Mouse (Mus musculus) lung, adult 2 months (tissue): ENCODE results near the gene Flywch1. TPM values are rescaled to one million over a fixed set of nuclear protein-coding genes. Genes with fewer than 3 reads are reported as not detected.
A peak's percentile ranks its signal among the peaks of the same experiment; 100 is the strongest.

Experiments
- DNase-seq: peaks from one replicate; pipeline ENCODE4 v3.0.0; 2022
- H3K4me1 ChIP-seq: fragments of 200-500 bp; 2 replicates; pipeline ENCODE4 v1.6.1; 2011; ENCODE audit warnings: low read length; ENCODE audit not compliant: control insufficient read depth, insufficient read depth
- H3K4me3 ChIP-seq: fragments of 200-500 bp; replicated peaks from 2 replicates; pipeline ENCODE3; 2011; ENCODE audit warnings: low read depth, mild to moderate bottlenecking, control low read depth, low read length; ENCODE audit errors: extremely low read depth
- CTCF ChIP-seq: fragments of 200-500 bp; IDR thresholded peaks from 2 replicates; pipeline ENCODE4 v1.5.1; 2011; ENCODE audit warnings: mild to moderate bottlenecking, low read length, control low read depth; ENCODE audit not compliant: insufficient read depth
- POLR2A ChIP-seq: fragments of 200-500 bp; IDR thresholded peaks from 2 replicates; pipeline ENCODE4 v1.6.1; 2011; ENCODE audit warnings: low read depth, mild to moderate bottlenecking, control low read depth, low read length, borderline replicate concordance; ENCODE audit errors: extremely low read depth
- WGBS: fragments of 180-500 bp; shearing (Covaris S2); methylation state at CpG from one replicate; pipeline ENCODE4 v1.1.7; 2018; 5-methylcytosine and 5-hydroxymethylcytosine counted together
- polyA plus RNA-seq: library from polyadenylated mRNA; depleted of rRNA; stranded (reverse); fragments of >200 nt; gene quantifications from 2 replicates; pipeline ENCODE4 v1.2.3, GENCODE M21; 2012; rRNA removed

The Flywch1 gene
- polyA plus RNA-seq, 1 experiment: 39.1 TPM

- no peak for TF ChIP-seq CTCF
- no peak for TF ChIP-seq POLR2A
- Histone ChIP-seq H3K4me3 (no peak overlapping the region), H3K4me1 (peaks cover 3% of the 10 kb centered on the region; the same call in 1 of the 2 replicates)
- 41% methylated on average over 4 of the region's 4 CpGs for WGBS
- no peak for DNase-seq
These were observed 45.9 kb downstream of the Flywch1 start for GRCm38 (mm10) chr17:23725477-23725876.

DNA sequence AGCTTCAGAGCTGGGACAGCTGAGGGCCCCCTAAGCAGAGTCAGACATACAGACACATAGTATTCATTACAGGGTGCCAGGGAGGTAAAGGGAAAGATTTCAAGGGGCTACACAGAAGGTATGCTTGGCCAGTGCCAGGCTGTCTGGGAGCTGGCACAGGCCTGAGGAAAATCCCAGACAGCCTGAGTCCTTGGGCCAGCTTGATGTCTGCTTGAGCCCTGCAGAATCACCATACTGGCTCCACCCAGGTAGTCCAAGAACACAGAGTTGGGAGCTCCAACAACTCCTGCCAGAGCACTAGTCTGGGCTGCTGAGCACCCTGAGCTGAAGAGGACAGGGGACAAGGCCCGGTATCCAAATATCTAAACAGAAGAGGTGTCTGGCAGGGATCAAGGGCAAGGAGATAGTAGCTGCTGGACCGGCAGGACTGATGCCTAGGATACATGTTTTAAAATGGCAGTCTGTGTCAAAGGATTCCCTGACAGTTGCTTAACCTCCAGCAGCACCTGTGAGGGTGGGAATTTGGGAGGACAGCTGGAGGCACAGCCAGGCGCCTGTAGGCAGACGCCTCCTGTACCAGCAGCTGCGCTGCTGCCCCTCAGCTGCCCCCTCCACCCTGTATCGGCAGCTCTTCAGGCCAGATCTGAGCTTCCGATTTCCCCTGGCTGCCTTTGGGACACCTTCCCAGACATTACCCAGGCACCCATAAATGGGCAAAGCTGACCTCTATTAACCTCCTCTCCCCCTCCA, 48.9 kb downstream of the Flywch1 start, which contains the start of gene 1520401A03Rik:
Gene 1520401A03Rik, minus strand, starts transcription at position 408 of the 750 bp plus-strand sequence.
- DNase-seq: no peak
- no peak for TF ChIP-seq CTCF
- no peak for TF ChIP-seq POLR2A
- 70% methylated on average over 7 of the region's 7 CpGs for WGBS
- Histone ChIP-seq H3K4me3 (no peak within 1 kb of the TSS), H3K4me1 (peaks cover 3% of the 10 kb centered on the region; the same call in 1 of the 2 replicates)

GRCm38 (mm10) chr17:23721886-23722285, 49.5 kb downstream of the Flywch1 start:
- no peak overlapping the region for H3K4me3 ChIP-seq
- peaks cover 2% of the 10 kb centered on the region; the same call in 1 of the 2 replicates for H3K4me1 ChIP-seq
- 89% methylated on average over 2 of the region's 2 CpGs for WGBS
- TF ChIP-seq CTCF: no peak
- no peak for TF ChIP-seq POLR2A
- DNase-seq: no peak

DNA sequence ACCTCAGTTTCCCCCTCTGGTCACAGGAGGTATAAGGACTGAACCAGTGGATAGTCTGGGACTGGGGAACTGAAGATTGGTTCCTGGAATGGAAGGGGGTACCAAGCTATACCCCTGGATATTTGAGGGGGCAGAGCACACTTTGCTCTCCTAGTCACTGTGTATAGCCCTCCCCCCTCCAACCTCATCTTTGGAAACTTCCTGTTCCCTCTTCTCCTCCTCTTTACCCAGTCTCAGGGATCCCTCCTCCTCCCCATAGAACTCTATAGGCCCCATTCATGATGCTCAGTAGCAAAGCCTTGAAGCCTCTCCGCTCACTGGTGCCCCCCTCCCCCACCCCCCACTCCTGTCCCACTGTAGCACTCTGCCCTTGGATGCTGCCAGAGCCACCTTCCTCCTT, 51.9 kb downstream of the Flywch1 start:
- Histone ChIP-seq H3K4me1 (no peaks in the 10 kb centered on the region), H3K4me3 (no peak overlapping the region)
- TF ChIP-seq CTCF: no peak
- TF ChIP-seq POLR2A: no peak
- 33% methylated on average over 1 of the region's 1 CpGs for WGBS
- DNase-seq: no peak

DNA sequence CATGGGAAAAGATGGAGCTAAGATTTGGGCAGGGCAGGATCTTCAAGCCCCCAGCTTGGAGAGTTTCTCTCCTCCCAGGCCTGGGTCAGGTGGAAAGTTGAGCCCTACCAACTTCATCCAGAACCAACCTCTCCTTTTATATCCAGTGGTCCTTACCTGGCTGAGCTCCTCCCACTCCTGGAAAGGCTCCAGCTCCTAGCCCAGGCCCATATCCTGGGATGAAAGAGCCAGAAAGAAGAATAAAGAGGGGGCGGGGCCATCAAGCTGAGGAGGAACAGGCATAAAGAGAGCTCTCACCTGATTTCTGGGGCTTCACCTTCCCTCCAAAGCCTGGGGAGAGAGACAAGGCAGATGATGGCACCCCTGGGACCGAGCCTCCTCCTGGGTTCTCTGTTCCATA, 54.4 kb downstream of the Flywch1 start:
- 42% methylated on average over 2 of the region's 2 CpGs for WGBS
- H3K4me1 ChIP-seq: no peaks in the 10 kb centered on the region
- H3K4me3 ChIP-seq: no peak overlapping the region
- no peak for DNase-seq
- TF ChIP-seq POLR2A: no peak

DNA sequence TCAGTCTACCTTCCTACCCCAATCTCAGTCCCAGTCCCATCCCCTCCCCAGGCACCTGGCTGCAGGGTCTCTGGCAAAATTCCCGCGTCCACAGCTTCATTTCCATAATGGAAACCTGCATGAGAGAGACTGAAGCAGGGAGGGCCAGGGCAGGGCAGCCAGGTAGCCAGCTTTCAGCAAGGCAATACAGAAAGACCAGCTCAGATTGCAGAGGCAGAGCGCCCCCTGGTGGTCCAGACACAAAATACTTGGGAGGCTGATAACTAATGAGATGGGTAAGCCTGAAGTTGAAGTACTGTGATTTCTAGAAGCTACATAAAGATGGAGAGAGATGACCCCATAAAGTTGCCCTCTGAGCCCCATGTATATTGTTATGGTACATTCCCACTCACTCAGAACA, 65.2 kb downstream of the Flywch1 start:
- Histone ChIP-seq H3K4me1 (no peaks in the 10 kb centered on the region), H3K4me3 (no peak overlapping the region)
- no peak for TF ChIP-seq POLR2A
- TF ChIP-seq CTCF: peak; percentile 84
- DNase-seq: peak; percentile 75
- 0% methylated on average over 3 of the region's 3 CpGs for WGBS

- WGBS: 80% methylated on average over 5 of the region's 7 CpGs
These were observed 65.8 kb downstream of the Flywch1 start for GRCm38 (mm10) chr17:23705525-23706104.

DNA sequence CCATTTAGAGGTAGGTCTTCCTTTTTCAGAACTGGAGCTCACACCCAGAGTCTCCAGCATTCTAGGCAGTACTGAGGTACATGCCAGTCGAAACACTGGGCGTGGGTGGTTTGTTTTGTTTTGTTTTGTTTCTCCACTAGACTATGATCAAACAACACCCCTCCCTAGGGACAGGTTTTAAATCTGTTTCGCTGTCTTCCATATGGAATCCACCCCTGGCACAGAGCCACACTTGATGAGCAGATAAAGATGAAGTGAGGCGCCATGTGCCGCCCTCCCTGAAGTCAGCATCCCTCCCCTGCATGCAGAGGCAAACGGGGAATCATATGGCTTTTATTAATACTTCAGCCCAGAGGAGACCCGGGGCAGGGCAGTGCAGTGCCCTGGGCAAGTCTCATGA, 66.7 kb downstream of the Flywch1 start:
- TF ChIP-seq POLR2A (no peak), CTCF (no peak)
- Histone ChIP-seq H3K4me1 (no peaks in the 10 kb centered on the region), H3K4me3 (no peak overlapping the region)
- DNase-seq: no peak
- WGBS: 45% methylated on average over 7 of the region's 7 CpGs

More at GRCm38 (mm10) chr17:23705525-23706104, 65.8 kb downstream of the Flywch1 start:
- H3K4me1 ChIP-seq: no peaks in the 10 kb centered on the region
- DNase-seq: no peak
- H3K4me3 ChIP-seq: no peak overlapping the region
- TF ChIP-seq CTCF: no peak
- TF ChIP-seq POLR2A: no peak

- no peak for DNase-seq
These were observed 68.1 kb downstream of the Flywch1 start for GRCm38 (mm10) chr17:23703301-23703700.

More at GRCm38 (mm10) chr17:23703301-23703700, 68.1 kb downstream of the Flywch1 start:
- TF ChIP-seq POLR2A (no peak), CTCF (no peak)
- 83% methylated on average over 9 of the region's 9 CpGs for WGBS
- Histone ChIP-seq H3K4me1 (peaks cover 5% of the 10 kb centered on the region), H3K4me3 (no peak overlapping the region)

Other genes starting within 250 kb of the Flywch1 start
- 13.4 and 14.0 TPM in 2 replicates for gene Zfp213, start 207.4 kb downstream of the Flywch1 start, polyA plus RNA-seq
- 14.9 and 15.2 TPM in 2 replicates for gene Zfp13, start 172.1 kb downstream of the Flywch1 start, polyA plus RNA-seq
- gene Zscan10, start 170.7 kb downstream of the Flywch1 start, polyA plus RNA-seq: 0.06 TPM in 1 of 2 replicates, not detected in the other
- 0.70 and 1.0 TPM in 2 replicates for gene Mmp25, start 126.3 kb downstream of the Flywch1 start, polyA plus RNA-seq
- 4.0 and 6.8 TPM in 2 replicates for gene Bicdl2, start 111.1 kb downstream of the Flywch1 start, polyA plus RNA-seq
- gene Hcfc1r1, start 98.0 kb downstream of the Flywch1 start, polyA plus RNA-seq: 284 and 321 TPM in 2 replicates
- gene Thoc6, start 97.7 kb downstream of the Flywch1 start, polyA plus RNA-seq: 18.1 and 20.6 TPM in 2 replicates
- 32.4 and 39.7 TPM in 2 replicates for gene Tnfrsf12a, start 94.1 kb downstream of the Flywch1 start, polyA plus RNA-seq
- gene Cldn6, start 92.4 kb downstream of the Flywch1 start, polyA plus RNA-seq: 0.57 and 0.86 TPM in 2 replicates
- gene Cldn9, start 87.6 kb downstream of the Flywch1 start, polyA plus RNA-seq: 0.07 and 0.08 TPM in 2 replicates
- gene 1520401A03Rik, start 48.8 kb downstream of the Flywch1 start, polyA plus RNA-seq: not detected in 2 replicates
- 21.8 and 25.3 TPM in 2 replicates for gene Pkmyt1, start 45.3 kb downstream of the Flywch1 start, polyA plus RNA-seq
- gene Paqr4, start 30.7 kb downstream of the Flywch1 start, polyA plus RNA-seq: 59.8 and 63.5 TPM in 2 replicates
- 0.81 and 1.1 TPM in 2 replicates for gene Kremen2, start 25.8 kb downstream of the Flywch1 start, polyA plus RNA-seq
- gene Flywch2, start 14.5 kb upstream of the Flywch1 start, polyA plus RNA-seq: 8.0 and 8.8 TPM in 2 replicates
- gene Srrm2, start 18.9 kb upstream of the Flywch1 start, polyA plus RNA-seq: 538 and 681 TPM in 2 replicates
- 470 and 498 TPM in 2 replicates for gene Elob, start 57.5 kb upstream of the Flywch1 start, polyA plus RNA-seq
- gene Prss33, start 64.5 kb upstream of the Flywch1 start, polyA plus RNA-seq: not detected in 2 replicates
- 5.1 TPM in 1 of 2 replicates, not detected in the other for gene Prss32, start 72.3 kb upstream of the Flywch1 start, polyA plus RNA-seq
- 0.66 and 0.78 TPM in 2 replicates for gene Prss41, start 72.6 kb upstream of the Flywch1 start, polyA plus RNA-seq
- gene Prss21, start 96.5 kb upstream of the Flywch1 start, polyA plus RNA-seq: not detected in 2 replicates
- gene Dcpp1, start 109.3 kb upstream of the Flywch1 start, polyA plus RNA-seq: not detected in 2 replicates
- not detected in 2 replicates for gene Dcpp2, start 109.3 kb upstream of the Flywch1 start, polyA plus RNA-seq
- gene Dcpp3, start 145.9 kb upstream of the Flywch1 start, polyA plus RNA-seq: not detected in 2 replicates
- gene Sbp, start 170.1 kb upstream of the Flywch1 start, polyA plus RNA-seq: not detected in 2 replicates
- gene Sbpl, start 183.7 kb upstream of the Flywch1 start, polyA plus RNA-seq: not detected in 2 replicates
- gene Prss30, start 209.0 kb upstream of the Flywch1 start, polyA plus RNA-seq: 1.5 and 2.7 TPM in 2 replicates
- 0.11 and 0.96 TPM in 2 replicates for gene Prss22, start 226.5 kb upstream of the Flywch1 start, polyA plus RNA-seq